In genomic region chr1:152969081-152969480, GRCm38 (mm10) we compare ENCODE assay signal across 15 mouse cellular contexts.
"Had no signal": no experiment of that assay in that cellular context is flagged by ENCODE, and none has a peak within 500 bp of the region (broad histone marks: within the 10 kb centered on the region; RNA-seq: fewer than 3 reads in every experiment).

No protein-coding gene starts in this region.

- DNase-seq: kidney, adult 18-20 months; kidney, postnatal 10 days; kidney, postnatal 4 days; lung, embryonic 14.5 days; lung, postnatal 10 days; right cerebral cortex, postnatal 25 days; spleen, adult 18-20 months; thymus, adult 2 months; thymus, postnatal 25 days had no signal

- H3K27me3 ChIP-seq: liver, embryonic 15.5 days; midbrain, embryonic 13.5 days; neural tube, embryonic 15.5 days had no signal

- H3K9me3 ChIP-seq: limb, embryonic 10.5 days; liver, embryonic 15.5 days; midbrain, embryonic 13.5 days had no signal

- H3K36me3 ChIP-seq: limb, embryonic 10.5 days; liver, embryonic 15.5 days; midbrain, embryonic 13.5 days; neural tube, embryonic 15.5 days had no signal

- H3K4me3 ChIP-seq: layer of hippocampus, adult 2 months; limb, embryonic 10.5 days; liver, embryonic 15.5 days; midbrain, embryonic 13.5 days; myocyte; neural tube, embryonic 15.5 days had no signal

- H3K4me1 ChIP-seq: liver, embryonic 15.5 days had no signal

- ATAC-seq: midbrain, embryonic 13.5 days had no signal

- H3K27ac ChIP-seq: layer of hippocampus, adult 2 months; limb, embryonic 10.5 days; liver, embryonic 15.5 days; midbrain, embryonic 13.5 days; neural tube, embryonic 15.5 days had no signal
